Mouse (Mus musculus): Measurements from ENCODE around the gene Dazap1. TPM values are rescaled to one million over a fixed set of nuclear protein-coding genes. Genes with fewer than 3 reads are reported as not detected.

Gene Dazap1
- polyA plus RNA-seq, 1 experiment from 2014 or later: 44.7 TPM

- no peak for DNase-seq (ENCODE audit: low spot score)
- H3K36me3 ChIP-seq (replicated peaks; ENCODE audit: control insufficient read depth, insufficient read depth, low read depth, low read length): peaks cover 6% of the 10 kb centered on the region
- no peaks in the 10 kb centered on the region for H3K27me3 ChIP-seq (ENCODE audit: control insufficient read depth, insufficient read depth, low read length)
- no peak for ATAC-seq (replicated peaks; ENCODE audit: insufficient number of reproducible peaks, low FRiP score, low TSS enrichment, low read depth)
- no peak overlapping the region for H3K9ac ChIP-seq (replicated peaks; ENCODE audit: low read length)
- no peak overlapping the region for H3K4me3 ChIP-seq (ENCODE audit: low read depth, low read length)
- H3K9me3 ChIP-seq (replicated peaks; ENCODE audit: control insufficient read depth, low read length): no peaks in the 10 kb centered on the region
- no peaks in the 10 kb centered on the region; the same call in 1 of the 2 replicates for H3K4me1 ChIP-seq (ENCODE audit: control insufficient read depth, insufficient read depth, low read length)
- no peak overlapping the region for H3K4me2 ChIP-seq (ENCODE audit: low read depth, low read length)
- 91% methylated on average over 11 of the region's 11 CpGs for WGBS
- H3K27ac ChIP-seq (replicated peaks; ENCODE audit: low read depth, low read length): no peak overlapping the region
Observed at GRCm38 (mm10) chr10:80252493-80253274, 8.6 kb upstream of the Dazap1 start.

- DNase-seq (ENCODE audit: low spot score): no peak
Observed at GRCm38 (mm10) chr10:80253551-80253950, 7.7 kb upstream of the Dazap1 start.

DNA sequence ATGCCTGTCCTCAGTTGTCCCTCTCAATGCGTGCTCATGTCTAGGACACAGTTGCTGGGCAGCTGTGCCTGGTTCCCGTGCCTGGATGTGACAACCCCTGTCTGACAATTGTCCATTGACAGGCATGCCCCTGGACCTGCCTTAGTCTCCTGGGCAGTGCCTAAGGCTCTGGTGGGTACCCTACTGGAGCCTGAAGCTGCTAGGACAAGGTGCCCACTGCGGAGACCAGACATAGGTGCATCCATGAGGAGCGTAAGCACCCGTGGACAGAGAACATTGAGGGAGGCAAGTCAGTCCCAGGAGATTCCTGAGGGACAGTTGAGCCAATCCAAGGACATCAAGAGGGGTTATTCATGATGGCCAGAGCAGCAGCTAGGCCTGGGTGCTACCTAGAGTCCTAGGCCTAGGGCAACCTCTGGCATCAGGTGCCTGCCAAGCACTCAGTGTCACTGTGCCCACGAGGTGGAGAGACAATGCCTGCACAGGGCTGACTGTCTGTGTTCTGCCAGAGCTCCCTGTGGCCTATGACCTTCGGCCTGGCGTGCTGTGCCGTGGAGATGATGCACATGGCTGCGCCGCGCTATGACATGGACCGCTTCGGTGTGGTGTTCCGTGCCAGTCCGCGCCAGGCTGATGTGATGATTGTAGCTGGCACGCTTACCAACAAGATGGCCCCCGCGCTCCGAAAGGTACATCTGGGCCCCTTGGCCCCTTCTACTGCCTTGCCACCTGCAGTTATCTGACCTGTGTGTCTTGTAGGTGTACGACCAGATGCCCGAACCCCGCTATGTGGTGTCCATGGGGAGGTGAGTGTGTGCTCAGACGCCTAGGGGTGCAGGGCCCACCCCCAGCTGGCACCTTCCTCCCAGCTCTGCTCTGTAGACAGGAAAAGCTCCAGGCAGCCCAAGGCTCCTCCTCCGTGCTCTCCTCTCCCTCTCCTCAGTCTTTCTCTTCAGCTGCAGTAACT is 6.7 kb upstream of the Dazap1 start:
- peaks cover 11% of the 10 kb centered on the region for H3K36me3 ChIP-seq (replicated peaks; ENCODE audit: control insufficient read depth, insufficient read depth, low read depth, low read length)
- WGBS: 92% methylated on average over 26 of the region's 26 CpGs
- H3K9ac ChIP-seq (replicated peaks; ENCODE audit: low read length): no peak overlapping the region
- H3K4me3 ChIP-seq (ENCODE audit: low read depth, low read length): no peak overlapping the region
- peaks cover under 1% of the 10 kb centered on the region for H3K4me1 ChIP-seq (ENCODE audit: control insufficient read depth, insufficient read depth, low read length)
- no peaks in the 10 kb centered on the region for H3K27me3 ChIP-seq (ENCODE audit: control insufficient read depth, insufficient read depth, low read length)
- no peaks in the 10 kb centered on the region for H3K9me3 ChIP-seq (replicated peaks; ENCODE audit: control insufficient read depth, low read length)
- H3K27ac ChIP-seq (replicated peaks; ENCODE audit: low read depth, low read length): no peak overlapping the region
- ATAC-seq (replicated peaks; ENCODE audit: insufficient number of reproducible peaks, low FRiP score, low TSS enrichment, low read depth) (no peak), DNase-seq (ENCODE audit: low spot score) (no peak)
- H3K4me2 ChIP-seq (ENCODE audit: low read depth, low read length): no peak overlapping the region

More at GRCm38 (mm10) chr10:80253551-80253950, 7.7 kb upstream of the Dazap1 start:
- Histone ChIP-seq H3K4me2 (ENCODE audit: low read depth, low read length) (no peak overlapping the region), H3K4me3 (ENCODE audit: low read depth, low read length) (no peak overlapping the region), H3K36me3 (replicated peaks; ENCODE audit: control insufficient read depth, insufficient read depth, low read depth, low read length) (peaks cover 9% of the 10 kb centered on the region), H3K27ac (replicated peaks; ENCODE audit: low read depth, low read length) (no peak overlapping the region), H3K9me3 (replicated peaks; ENCODE audit: control insufficient read depth, low read length) (no peaks in the 10 kb centered on the region), H3K9ac (replicated peaks; ENCODE audit: low read length) (no peak overlapping the region), H3K4me1 (ENCODE audit: control insufficient read depth, insufficient read depth, low read length) (no peaks in the 10 kb centered on the region; the same call in 1 of the 2 replicates), H3K27me3 (ENCODE audit: control insufficient read depth, insufficient read depth, low read length) (no peaks in the 10 kb centered on the region)
- no peak for ATAC-seq (replicated peaks; ENCODE audit: insufficient number of reproducible peaks, low FRiP score, low TSS enrichment, low read depth)
- 90% methylated on average over 6 of the region's 6 CpGs for WGBS

DNA sequence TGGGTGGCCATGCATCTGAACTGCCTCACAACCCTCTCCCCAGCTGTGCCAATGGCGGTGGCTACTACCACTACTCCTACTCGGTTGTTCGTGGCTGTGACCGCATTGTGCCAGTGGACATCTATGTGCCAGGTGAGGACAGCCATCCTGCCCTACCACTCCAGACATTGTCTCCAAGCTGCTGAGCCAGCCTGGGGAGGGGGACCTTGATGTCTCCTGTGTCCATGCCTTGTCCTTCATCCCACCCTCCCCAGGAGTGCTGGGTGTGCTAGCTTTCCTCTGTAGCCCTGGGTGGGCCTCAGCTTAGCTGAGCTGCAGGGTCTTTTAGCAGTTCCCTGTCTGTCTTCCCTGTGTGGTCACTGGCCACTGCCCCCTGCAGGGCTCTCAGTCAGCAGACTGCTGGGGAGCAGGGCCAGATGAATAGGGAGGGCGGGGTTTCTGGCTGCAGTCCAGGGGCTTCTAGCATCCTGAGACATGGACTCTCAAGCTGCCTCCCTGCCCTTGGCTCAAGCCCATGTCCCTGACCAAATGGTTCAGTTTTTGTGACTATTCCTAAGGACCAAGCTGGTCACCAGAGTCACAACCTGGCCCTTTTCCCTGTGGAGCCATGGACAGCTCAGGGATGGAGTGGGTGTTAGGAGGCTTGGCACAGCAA is 5.3 kb upstream of the Dazap1 start:
- Histone ChIP-seq H3K9me3 (replicated peaks; ENCODE audit: control insufficient read depth, low read length) (no peaks in the 10 kb centered on the region), H3K36me3 (replicated peaks; ENCODE audit: control insufficient read depth, insufficient read depth, low read depth, low read length) (peaks cover 11% of the 10 kb centered on the region), H3K4me2 (ENCODE audit: low read depth, low read length) (no peak overlapping the region), H3K27me3 (ENCODE audit: control insufficient read depth, insufficient read depth, low read length) (no peaks in the 10 kb centered on the region), H3K27ac (replicated peaks; ENCODE audit: low read depth, low read length) (no peak overlapping the region), H3K9ac (replicated peaks; ENCODE audit: low read length) (no peak overlapping the region), H3K4me1 (ENCODE audit: control insufficient read depth, insufficient read depth, low read length) (peaks cover 9% of the 10 kb centered on the region), H3K4me3 (ENCODE audit: low read depth, low read length) (no peak overlapping the region)
- ATAC-seq (replicated peaks; ENCODE audit: insufficient number of reproducible peaks, low FRiP score, low TSS enrichment, low read depth) (no peak), DNase-seq (ENCODE audit: low spot score) (no peak)
- 84% methylated on average over 5 of the region's 5 CpGs for WGBS

GRCm38 (mm10) chr10:80257936-80258335 is 3.4 kb upstream of the Dazap1 start:
- no peak for ATAC-seq (replicated peaks; ENCODE audit: insufficient number of reproducible peaks, low FRiP score, low TSS enrichment, low read depth)
- no peak for DNase-seq (ENCODE audit: low spot score)
- H3K4me1 ChIP-seq (ENCODE audit: control insufficient read depth, insufficient read depth, low read length): peaks cover 9% of the 10 kb centered on the region
- no peaks in the 10 kb centered on the region for H3K27me3 ChIP-seq (ENCODE audit: control insufficient read depth, insufficient read depth, low read length)
- H3K4me2 ChIP-seq (ENCODE audit: low read depth, low read length): no peak overlapping the region
- H3K9ac ChIP-seq (replicated peaks; ENCODE audit: low read length): no peak overlapping the region
- no peaks in the 10 kb centered on the region for H3K9me3 ChIP-seq (replicated peaks; ENCODE audit: control insufficient read depth, low read length)
- no peak overlapping the region for H3K27ac ChIP-seq (replicated peaks; ENCODE audit: low read depth, low read length)
- H3K4me3 ChIP-seq (ENCODE audit: low read depth, low read length): no peak overlapping the region
- peaks cover 11% of the 10 kb centered on the region for H3K36me3 ChIP-seq (replicated peaks; ENCODE audit: control insufficient read depth, insufficient read depth, low read depth, low read length)
- 81% methylated on average over 2 of the region's 2 CpGs for WGBS

DNA sequence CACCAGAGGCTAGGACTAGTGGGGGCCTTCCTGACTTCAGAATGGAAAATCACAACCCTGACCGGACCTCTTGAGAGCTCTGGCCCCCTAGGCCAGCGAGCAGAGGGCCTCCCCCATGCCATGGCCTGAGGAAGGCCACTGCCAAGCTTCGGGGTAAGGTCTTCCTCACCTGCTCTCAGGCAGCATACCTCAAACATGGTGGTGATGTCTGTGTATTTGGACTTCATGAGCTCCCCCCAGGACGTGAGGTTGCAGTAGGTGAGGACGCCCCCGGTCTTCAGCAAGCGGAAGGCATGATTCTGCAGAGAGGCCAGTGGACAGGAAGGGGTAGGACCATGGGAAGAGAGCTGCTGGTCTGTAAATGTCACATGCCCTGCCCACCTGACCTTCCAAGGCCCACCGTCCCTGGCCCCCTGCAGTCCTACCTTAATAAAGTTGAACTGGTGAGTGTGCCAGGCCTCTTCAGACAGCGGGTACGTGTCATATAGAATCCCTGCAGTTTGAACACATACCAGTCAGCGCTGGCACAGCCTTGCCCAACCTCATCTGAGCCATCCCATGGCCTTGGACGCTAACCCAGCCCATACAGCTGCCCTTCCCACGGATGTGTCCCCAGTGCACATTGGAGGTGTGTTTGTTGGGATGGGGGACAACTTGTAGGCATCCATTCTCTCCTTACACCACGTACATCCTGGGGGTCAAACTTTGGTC is 2.4 kb upstream of the Dazap1 start:
- Histone ChIP-seq H3K36me3 (replicated peaks; ENCODE audit: control insufficient read depth, insufficient read depth, low read depth, low read length) (peaks cover 11% of the 10 kb centered on the region), H3K4me1 (ENCODE audit: control insufficient read depth, insufficient read depth, low read length) (peaks cover 9% of the 10 kb centered on the region), H3K4me3 (ENCODE audit: low read depth, low read length) (no peak overlapping the region; the same call in 1 of the 2 replicates), H3K27me3 (ENCODE audit: control insufficient read depth, insufficient read depth, low read length) (no peaks in the 10 kb centered on the region), H3K4me2 (ENCODE audit: low read depth, low read length) (no peak overlapping the region), H3K27ac (replicated peaks; ENCODE audit: low read depth, low read length) (no peak overlapping the region), H3K9ac (replicated peaks; ENCODE audit: low read length) (no peak overlapping the region), H3K9me3 (replicated peaks; ENCODE audit: control insufficient read depth, low read length) (no peaks in the 10 kb centered on the region)
- DNase-seq (ENCODE audit: low spot score): no peak
- ATAC-seq (replicated peaks; ENCODE audit: insufficient number of reproducible peaks, low FRiP score, low TSS enrichment, low read depth): no peak
- 87% methylated on average over 14 of the region's 14 CpGs for WGBS

DNA sequence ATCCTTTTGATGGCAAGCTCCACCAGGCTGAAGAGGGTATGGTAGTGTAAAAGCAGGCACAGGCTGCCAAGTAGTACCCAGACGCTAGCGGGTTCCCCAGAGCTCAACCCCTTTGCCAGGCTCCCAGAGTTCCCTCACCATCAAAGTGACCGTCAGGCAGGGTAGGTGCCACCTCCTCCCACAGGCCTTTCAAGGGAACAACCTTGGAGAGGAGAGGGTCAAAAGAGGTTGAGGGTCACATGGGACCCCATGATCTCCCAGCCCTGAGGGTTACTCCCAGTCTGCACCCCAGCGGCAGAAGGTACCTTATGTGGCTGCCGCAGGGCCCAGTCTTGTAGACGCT is 1.9 kb upstream of the Dazap1 start:
- Histone ChIP-seq H3K9me3 (replicated peaks; ENCODE audit: control insufficient read depth, low read length) (no peaks in the 10 kb centered on the region), H3K36me3 (replicated peaks; ENCODE audit: control insufficient read depth, insufficient read depth, low read depth, low read length) (peaks cover 11% of the 10 kb centered on the region), H3K4me3 (ENCODE audit: low read depth, low read length) (no peak overlapping the region; the same call in none of the 2 replicates), H3K4me1 (ENCODE audit: control insufficient read depth, insufficient read depth, low read length) (peaks cover 9% of the 10 kb centered on the region), H3K27ac (replicated peaks; ENCODE audit: low read depth, low read length) (no peak overlapping the region), H3K9ac (replicated peaks; ENCODE audit: low read length) (no peak overlapping the region), H3K27me3 (ENCODE audit: control insufficient read depth, insufficient read depth, low read length) (no peaks in the 10 kb centered on the region), H3K4me2 (ENCODE audit: low read depth, low read length) (peak overlapping the region; percentile 90)
- WGBS: 79% methylated on average over 6 of the region's 6 CpGs
- DNase-seq (ENCODE audit: low spot score): no peak
- no peak for ATAC-seq (replicated peaks; ENCODE audit: insufficient number of reproducible peaks, low FRiP score, low TSS enrichment, low read depth)

All from embryonic facial prominence, embryonic 11.5 days (tissue).